ENCODE assay signal across 13 mouse cellular contexts in the genomic region with DNA sequence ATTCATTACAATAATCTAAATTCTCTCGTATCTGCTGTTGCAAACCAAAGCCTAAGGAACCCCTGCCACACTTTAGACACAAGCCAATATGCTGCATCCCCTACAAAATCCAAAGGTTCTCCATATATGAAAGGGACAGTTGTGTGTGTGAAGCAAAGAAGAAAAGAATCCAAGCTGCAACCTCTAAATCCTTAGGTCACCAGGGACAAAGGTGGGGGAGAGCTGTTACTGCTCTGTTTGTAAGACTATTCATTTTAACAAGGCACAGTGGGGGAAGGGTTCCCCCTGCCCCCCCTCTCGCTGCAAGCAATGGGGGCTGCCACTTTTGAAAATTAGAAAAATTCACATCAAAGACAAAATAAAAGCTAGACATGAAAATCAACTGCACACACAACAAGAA.
DNase-seq lines count a peak whose midpoint lies in the region; ATAC-seq lines count a peak whose summit lies in the region.
"Had no signal": no experiment of that assay in that cellular context is flagged by ENCODE, and none has a peak within 500 bp of the region (broad histone marks: within the 10 kb centered on the region; RNA-seq: fewer than 3 reads in every experiment).

No protein-coding gene starts in this region.

- no peak overlapping the region for H3K4me3 ChIP-seq in neural tube, embryonic 11.5 days (ENCODE audit: low read depth, low read length)
- H3K4me3 ChIP-seq in hindbrain, embryonic 13.5 days: no peak overlapping the region
- no peak overlapping the region for H3K4me3 ChIP-seq in midbrain, embryonic 14.5 days (replicated peaks; ENCODE audit: low read depth, low read length)
- no peak overlapping the region for H3K4me3 ChIP-seq in liver, embryonic 11.5 days (ENCODE audit: low read depth, low read length)
- H3K4me3 ChIP-seq: megakaryocyte, embryonic 14.5 days had no signal

- H3K4me1 ChIP-seq in neural tube, embryonic 11.5 days (ENCODE audit: control insufficient read depth, insufficient read depth, low read length): peaks cover 44% of the 10 kb centered on the region
- H3K4me1 ChIP-seq in hindbrain, embryonic 13.5 days (replicated peaks): peaks cover 59% of the 10 kb centered on the region
- H3K4me1 ChIP-seq in midbrain, embryonic 14.5 days (ENCODE audit: control insufficient read depth, insufficient read depth, low read length): peaks cover 55% of the 10 kb centered on the region
- H3K4me1 ChIP-seq in liver, embryonic 11.5 days (replicated peaks; ENCODE audit: control insufficient read depth, insufficient read depth, low read length): peaks cover 8% of the 10 kb centered on the region

- no peaks in the 10 kb centered on the region; the same call in 1 of the 2 replicates for H3K36me3 ChIP-seq in neural tube, embryonic 11.5 days (ENCODE audit: control insufficient read depth, insufficient read depth, low read length)
- H3K36me3 ChIP-seq in hindbrain, embryonic 13.5 days: no peaks in the 10 kb centered on the region
- H3K36me3 ChIP-seq in midbrain, embryonic 14.5 days (ENCODE audit: control insufficient read depth, insufficient read depth, low read length): no peaks in the 10 kb centered on the region
- no peaks in the 10 kb centered on the region for H3K36me3 ChIP-seq in liver, embryonic 11.5 days (ENCODE audit: control insufficient read depth, insufficient read depth, low read length)

- WGBS in neural tube, embryonic 11.5 days: 35% methylated on average over 2 of the region's 2 CpGs
- 45% methylated on average over 2 of the region's 2 CpGs for WGBS in hindbrain, embryonic 13.5 days
- 14% methylated on average over 2 of the region's 2 CpGs for WGBS in midbrain, embryonic 14.5 days
- 84% methylated on average over 2 of the region's 2 CpGs for WGBS in liver, embryonic 11.5 days

- DNase-seq in neural tube, embryonic 11.5 days (ENCODE audit: low spot score): no peak
- DNase-seq in neural tube, embryonic 10.5 days (ENCODE audit: extremely low spot score, low spot score): no peak
- peak; percentile 56 for DNase-seq in midbrain, embryonic 14.5 days
- DNase-seq in thymus, postnatal 4 days: no peak
- no peak for DNase-seq in cerebellum, postnatal 25 days
- no peak for DNase-seq in liver, embryonic 11.5 days (ENCODE audit: low spot score)
- DNase-seq: kidney, adult 18-20 months; layer of hippocampus, adult 9-11 months; thymus, postnatal 36 days had no signal

- peak overlapping the region; percentile 18; the same call in 1 of the 2 replicates for H3K9ac ChIP-seq in neural tube, embryonic 11.5 days (ENCODE audit: low read length)
- peak overlapping the region; percentile 43 for H3K9ac ChIP-seq in hindbrain, embryonic 13.5 days
- peak overlapping the region; percentile 18 for H3K9ac ChIP-seq in midbrain, embryonic 14.5 days (replicated peaks; ENCODE audit: low read length)
- H3K9ac ChIP-seq in liver, embryonic 11.5 days (ENCODE audit: low read depth, low read length): no peak overlapping the region

- H3K4me2 ChIP-seq in neural tube, embryonic 11.5 days (ENCODE audit: low read depth): no peak overlapping the region
- peak overlapping the region; percentile 8 for H3K4me2 ChIP-seq in hindbrain, embryonic 13.5 days
- H3K4me2 ChIP-seq in midbrain, embryonic 14.5 days (ENCODE audit: low read length): peak overlapping the region; percentile 32
- no peak overlapping the region for H3K4me2 ChIP-seq in liver, embryonic 11.5 days
- H3K4me2 ChIP-seq: heart, embryonic 11.5 days had no signal

- no peaks in the 10 kb centered on the region for H3K9me3 ChIP-seq in neural tube, embryonic 11.5 days (ENCODE audit: control insufficient read depth, low read length)
- H3K9me3 ChIP-seq in hindbrain, embryonic 13.5 days: no peaks in the 10 kb centered on the region
- H3K9me3 ChIP-seq in midbrain, embryonic 14.5 days (ENCODE audit: control insufficient read depth, low read length): no peaks in the 10 kb centered on the region
- H3K9me3 ChIP-seq in liver, embryonic 11.5 days (ENCODE audit: control insufficient read depth, low read length): no peaks in the 10 kb centered on the region
- H3K9me3 ChIP-seq: megakaryocyte, embryonic 14.5 days had no signal

- H3K27me3 ChIP-seq in neural tube, embryonic 11.5 days (ENCODE audit: control insufficient read depth, insufficient read depth, low read length): no peaks in the 10 kb centered on the region
- H3K27me3 ChIP-seq in hindbrain, embryonic 13.5 days: no peaks in the 10 kb centered on the region
- H3K27me3 ChIP-seq in midbrain, embryonic 14.5 days (ENCODE audit: control insufficient read depth, insufficient read depth, low read length): no peaks in the 10 kb centered on the region
- no peaks in the 10 kb centered on the region for H3K27me3 ChIP-seq in liver, embryonic 11.5 days (replicated peaks; ENCODE audit: control insufficient read depth, insufficient read depth, low read length)
- H3K27me3 ChIP-seq: megakaryocyte, embryonic 14.5 days had no signal

- ATAC-seq in neural tube, embryonic 11.5 days (ENCODE audit: insufficient read depth, low FRiP score, low TSS enrichment): no peak
- no peak for ATAC-seq in hindbrain, embryonic 13.5 days (ENCODE audit: low FRiP score)
- no peak for ATAC-seq in midbrain, embryonic 14.5 days (ENCODE audit: low FRiP score, low TSS enrichment)
- no peak for ATAC-seq in megakaryocyte-erythroid progenitor cell, adult 5-6 weeks (replicated peaks; ENCODE audit: low FRiP score, low TSS enrichment, poor library complexity, severe bottlenecking)
- no peak for ATAC-seq in liver, embryonic 11.5 days (replicated peaks; ENCODE audit: low FRiP score)

- H3K27ac ChIP-seq in neural tube, embryonic 11.5 days (ENCODE audit: low read depth, low read length): peak overlapping the region; percentile 63; the same call in 1 of the 2 replicates
- H3K27ac ChIP-seq in hindbrain, embryonic 13.5 days: peak overlapping the region; percentile 80
- peak overlapping the region; percentile 80 for H3K27ac ChIP-seq in midbrain, embryonic 14.5 days (replicated peaks; ENCODE audit: low read depth, low read length)
- no peak overlapping the region for H3K27ac ChIP-seq in liver, embryonic 11.5 days (ENCODE audit: low read depth, low read length)

Comparison
In these comparisons a context has a peak if more than half of its experiments do, and no peak if none do; other contexts are left out.
1. H3K4me2 ChIP-seq: peak in hindbrain, embryonic 13.5 days (single experiment) and midbrain, embryonic 14.5 days (single experiment); none in neural tube, embryonic 11.5 days (single experiment) and liver, embryonic 11.5 days (single experiment).